Mouse (Mus musculus): ENCODE results near the gene Krt71. TPM values are rescaled to one million over a fixed set of nuclear protein-coding genes. Genes with fewer than 3 reads are reported as not detected.

The Krt71 gene
- not detected in 2 replicates for polyA plus RNA-seq (2011; ENCODE audit: insufficient read depth, insufficient read length, low read depth, missing spikeins)

GRCm38 (mm10) chr15:101742711-101743110 lies at the start of gene Krt71:
Gene Krt71 (minus strand): TSS chr15:101743109.
- Histone ChIP-seq H3K36me3 (ENCODE audit: control insufficient read depth, insufficient read depth, low read length, poor library complexity, severe bottlenecking) (no peaks in the 10 kb centered on the region), H3K27me3 (ENCODE audit: control insufficient read depth, insufficient read depth, low read length, poor library complexity, severe bottlenecking) (no peaks in the 10 kb centered on the region), H3K4me1 (ENCODE audit: control insufficient read depth, insufficient read depth, low read length) (no peaks in the 10 kb centered on the region), H3K9ac (ENCODE audit: low read depth, poor library complexity, severe bottlenecking) (no peak within 1 kb of the TSS), H3K9me3 (replicated peaks; ENCODE audit: control insufficient read depth, insufficient read depth, low read length, poor library complexity, severe bottlenecking) (no peaks in the 10 kb centered on the region), H3K27ac (ENCODE audit: insufficient read depth, low read length) (no peak within 1 kb of the TSS), H3K4me3 (ENCODE audit: low read depth, low read length) (peak within 1 kb of the TSS; percentile 33)
- TF ChIP-seq EP300 (IDR thresholded peaks at IDR 0.05; ENCODE audit: insufficient read depth, low read depth, low read length) (no peak), CTCF (IDR thresholded peaks at IDR 0.05; ENCODE audit: low read depth, low read length) (no peak), POLR2A (IDR thresholded peaks at IDR 0.05; ENCODE audit: insufficient read depth, low read length) (no peak)

DNA sequence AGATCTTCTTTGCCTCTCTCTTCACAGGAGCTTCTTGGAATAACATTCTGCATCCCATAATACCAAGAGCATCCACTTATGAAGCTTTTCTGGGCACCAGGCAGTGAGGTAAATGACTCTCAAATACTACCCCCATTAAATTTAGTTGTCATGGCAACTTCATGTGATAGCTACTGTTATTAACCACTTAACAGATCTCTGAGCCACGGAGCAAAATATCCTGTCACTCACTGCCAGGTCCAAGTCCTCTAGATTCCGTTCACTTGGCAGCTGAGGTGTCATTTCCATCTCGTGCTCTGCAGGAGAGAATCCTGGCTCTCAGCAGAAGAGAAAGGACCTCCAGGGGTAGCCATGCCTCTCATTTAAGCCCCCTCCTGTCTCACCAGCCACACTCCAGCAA lies 48.0 kb upstream of the Krt71 start:
- no peak overlapping the region for H3K27ac ChIP-seq (ENCODE audit: insufficient read depth, low read length)

GRCm38 (mm10) chr15:101786360-101786759 lies 43.5 kb upstream of the Krt71 start, which contains the start of gene Krt72:
Gene Krt72 (minus strand): TSS chr15:101786460.
- H3K36me3 ChIP-seq (ENCODE audit: control insufficient read depth, insufficient read depth, low read length, poor library complexity, severe bottlenecking), result no peaks in the 10 kb centered on the region
- no peaks in the 10 kb centered on the region for H3K4me1 ChIP-seq (ENCODE audit: control insufficient read depth, insufficient read depth, low read length)
- H3K9me3 ChIP-seq (replicated peaks; ENCODE audit: control insufficient read depth, insufficient read depth, low read length, poor library complexity, severe bottlenecking), result no peaks in the 10 kb centered on the region
- H3K9ac ChIP-seq (ENCODE audit: low read depth, poor library complexity, severe bottlenecking), result no peak within 1 kb of the TSS
- no peak within 1 kb of the TSS for H3K27ac ChIP-seq (ENCODE audit: insufficient read depth, low read length)
- no peak for TF ChIP-seq POLR2A (IDR thresholded peaks at IDR 0.05; ENCODE audit: insufficient read depth, low read length)
- no peak for TF ChIP-seq EP300 (IDR thresholded peaks at IDR 0.05; ENCODE audit: insufficient read depth, low read depth, low read length)
- no peak for TF ChIP-seq CTCF (IDR thresholded peaks at IDR 0.05; ENCODE audit: low read depth, low read length)
- peak within 1 kb of the TSS; percentile 26 for H3K4me3 ChIP-seq (ENCODE audit: low read depth, low read length)
- H3K27me3 ChIP-seq (ENCODE audit: control insufficient read depth, insufficient read depth, low read length, poor library complexity, severe bottlenecking), result no peaks in the 10 kb centered on the region

More for the DNA sequence above, 48.0 kb upstream of the Krt71 start:
- H3K27me3 ChIP-seq (ENCODE audit: control insufficient read depth, insufficient read depth, low read length, poor library complexity, severe bottlenecking), result no peaks in the 10 kb centered on the region
- TF ChIP-seq CTCF (IDR thresholded peaks at IDR 0.05; ENCODE audit: low read depth, low read length) (no peak), EP300 (IDR thresholded peaks at IDR 0.05; ENCODE audit: insufficient read depth, low read depth, low read length) (no peak), POLR2A (IDR thresholded peaks at IDR 0.05; ENCODE audit: insufficient read depth, low read length) (no peak)
- H3K9me3 ChIP-seq (replicated peaks; ENCODE audit: control insufficient read depth, insufficient read depth, low read length, poor library complexity, severe bottlenecking), result no peaks in the 10 kb centered on the region
- no peak overlapping the region for H3K4me3 ChIP-seq (ENCODE audit: low read depth, low read length)
- no peaks in the 10 kb centered on the region for H3K4me1 ChIP-seq (ENCODE audit: control insufficient read depth, insufficient read depth, low read length)
- no peaks in the 10 kb centered on the region for H3K36me3 ChIP-seq (ENCODE audit: control insufficient read depth, insufficient read depth, low read length, poor library complexity, severe bottlenecking)
- no peak overlapping the region for H3K9ac ChIP-seq (ENCODE audit: low read depth, poor library complexity, severe bottlenecking)

GRCm38 (mm10) chr15:101773420-101773819 lies 30.5 kb upstream of the Krt71 start:
- no peaks in the 10 kb centered on the region for H3K4me1 ChIP-seq (ENCODE audit: control insufficient read depth, insufficient read depth, low read length)
- no peaks in the 10 kb centered on the region for H3K9me3 ChIP-seq (replicated peaks; ENCODE audit: control insufficient read depth, insufficient read depth, low read length, poor library complexity, severe bottlenecking)
- H3K4me3 ChIP-seq (ENCODE audit: low read depth, low read length), result no peak overlapping the region
- H3K27ac ChIP-seq (ENCODE audit: insufficient read depth, low read length), result no peak overlapping the region
- no peak overlapping the region for H3K9ac ChIP-seq (ENCODE audit: low read depth, poor library complexity, severe bottlenecking)
- TF ChIP-seq CTCF (IDR thresholded peaks at IDR 0.05; ENCODE audit: low read depth, low read length) (no peak), EP300 (IDR thresholded peaks at IDR 0.05; ENCODE audit: insufficient read depth, low read depth, low read length) (no peak), POLR2A (IDR thresholded peaks at IDR 0.05; ENCODE audit: insufficient read depth, low read length) (no peak)
- no peaks in the 10 kb centered on the region for H3K36me3 ChIP-seq (ENCODE audit: control insufficient read depth, insufficient read depth, low read length, poor library complexity, severe bottlenecking)
- no peaks in the 10 kb centered on the region for H3K27me3 ChIP-seq (ENCODE audit: control insufficient read depth, insufficient read depth, low read length, poor library complexity, severe bottlenecking)

GRCm38 (mm10) chr15:101772711-101773081 lies 29.8 kb upstream of the Krt71 start:
- H3K4me3 ChIP-seq (ENCODE audit: low read depth, low read length), result no peak overlapping the region
- no peak overlapping the region for H3K9ac ChIP-seq (ENCODE audit: low read depth, poor library complexity, severe bottlenecking)

DNA sequence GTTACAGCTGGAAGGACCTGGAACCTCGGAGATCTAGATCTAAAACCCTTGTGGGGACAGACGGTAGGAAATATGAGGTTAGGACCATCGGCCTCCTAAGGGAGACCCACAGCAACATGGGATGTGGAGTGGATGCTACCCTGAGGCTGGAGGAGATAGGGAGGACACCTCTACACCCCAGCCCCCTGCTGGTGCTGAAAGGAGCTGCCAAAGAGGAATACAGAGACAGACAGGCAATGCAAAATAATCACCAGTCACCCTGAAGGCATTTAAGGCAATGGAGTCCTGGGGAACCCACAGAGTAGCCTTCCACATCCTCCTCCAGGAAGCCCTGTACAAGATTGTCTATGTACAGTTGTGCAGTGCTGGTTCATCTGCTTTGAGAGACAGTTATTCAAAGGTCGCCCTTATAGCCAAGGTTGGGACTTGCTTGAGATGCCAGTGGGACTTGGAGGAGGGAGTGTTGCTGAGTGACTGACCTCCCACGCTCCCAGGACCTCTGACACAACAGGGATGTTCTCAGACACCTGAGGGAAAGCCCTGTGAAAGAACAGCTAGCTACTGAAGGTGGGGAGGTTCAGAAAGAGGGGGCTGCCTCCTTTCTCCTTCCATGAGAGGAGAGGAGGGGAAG lies 29.3 kb upstream of the Krt71 start:
- H3K9ac ChIP-seq (ENCODE audit: low read depth, poor library complexity, severe bottlenecking), result no peak overlapping the region
- H3K27ac ChIP-seq (ENCODE audit: insufficient read depth, low read length), result no peak overlapping the region
- H3K27me3 ChIP-seq (ENCODE audit: control insufficient read depth, insufficient read depth, low read length, poor library complexity, severe bottlenecking), result no peaks in the 10 kb centered on the region

More at GRCm38 (mm10) chr15:101772711-101773081, 29.8 kb upstream of the Krt71 start:
- H3K9me3 ChIP-seq (replicated peaks; ENCODE audit: control insufficient read depth, insufficient read depth, low read length, poor library complexity, severe bottlenecking), result no peaks in the 10 kb centered on the region
- no peaks in the 10 kb centered on the region for H3K36me3 ChIP-seq (ENCODE audit: control insufficient read depth, insufficient read depth, low read length, poor library complexity, severe bottlenecking)
- H3K27me3 ChIP-seq (ENCODE audit: control insufficient read depth, insufficient read depth, low read length, poor library complexity, severe bottlenecking), result no peaks in the 10 kb centered on the region
- no peaks in the 10 kb centered on the region for H3K4me1 ChIP-seq (ENCODE audit: control insufficient read depth, insufficient read depth, low read length)
- no peak for TF ChIP-seq EP300 (IDR thresholded peaks at IDR 0.05; ENCODE audit: insufficient read depth, low read depth, low read length)
- TF ChIP-seq CTCF (IDR thresholded peaks at IDR 0.05; ENCODE audit: low read depth, low read length), result peak; percentile 88
- H3K27ac ChIP-seq (ENCODE audit: insufficient read depth, low read length), result no peak overlapping the region

More for the DNA sequence above, 29.3 kb upstream of the Krt71 start:
- Histone ChIP-seq H3K4me1 (ENCODE audit: control insufficient read depth, insufficient read depth, low read length) (no peaks in the 10 kb centered on the region), H3K9me3 (replicated peaks; ENCODE audit: control insufficient read depth, insufficient read depth, low read length, poor library complexity, severe bottlenecking) (no peaks in the 10 kb centered on the region), H3K36me3 (ENCODE audit: control insufficient read depth, insufficient read depth, low read length, poor library complexity, severe bottlenecking) (no peaks in the 10 kb centered on the region), H3K4me3 (ENCODE audit: low read depth, low read length) (no peak overlapping the region)
- TF ChIP-seq CTCF (IDR thresholded peaks at IDR 0.05; ENCODE audit: low read depth, low read length) (peak; percentile 24), POLR2A (IDR thresholded peaks at IDR 0.05; ENCODE audit: insufficient read depth, low read length) (no peak)
